Mouse (Mus musculus): ENCODE results near the gene Olfr286. TPM values are rescaled to one million over a fixed set of nuclear protein-coding genes. Genes with fewer than 3 reads are reported as not detected.
A peak's percentile ranks its signal among the peaks of the same experiment; 100 is the strongest.

Olfr286 gene
- polyA plus RNA-seq, 1 experiment from 2014 or later: not detected

DNA sequence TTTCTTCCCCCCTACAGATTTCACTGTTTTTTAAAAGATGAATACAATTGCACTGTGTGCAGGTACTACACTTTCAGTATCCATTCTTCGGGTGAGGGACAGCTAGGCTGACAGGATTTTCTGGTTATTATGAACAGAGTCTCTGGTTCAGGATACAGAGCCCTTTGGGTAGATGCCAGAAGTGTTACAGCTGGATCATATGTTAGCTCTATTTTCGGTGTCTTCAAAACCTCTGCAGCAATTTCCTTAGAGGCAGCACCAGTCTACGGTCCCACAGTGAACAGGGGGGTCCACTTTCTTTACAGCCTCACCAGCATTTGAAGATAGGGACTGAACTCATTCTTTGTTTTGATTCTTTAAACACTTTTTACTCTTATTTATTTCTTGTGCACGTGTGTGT lies 49.8 kb downstream of the Olfr286 start:
- Histone ChIP-seq H3K27ac (no peak overlapping the region), H3K9me3 (no peaks in the 10 kb centered on the region), H3K4me3 (replicated peaks) (no peak overlapping the region), H3K4me2 (replicated peaks) (no peak overlapping the region), H3K9ac (replicated peaks) (no peak overlapping the region), H3K27me3 (peaks cover 6% of the 10 kb centered on the region; the same call in 1 of the 2 replicates), H3K4me1 (replicated peaks) (peaks cover 9% of the 10 kb centered on the region), H3K36me3 (no peaks in the 10 kb centered on the region)
- no peak for ATAC-seq
- WGBS: 76% methylated on average over 4 of the region's 4 CpGs

DNA sequence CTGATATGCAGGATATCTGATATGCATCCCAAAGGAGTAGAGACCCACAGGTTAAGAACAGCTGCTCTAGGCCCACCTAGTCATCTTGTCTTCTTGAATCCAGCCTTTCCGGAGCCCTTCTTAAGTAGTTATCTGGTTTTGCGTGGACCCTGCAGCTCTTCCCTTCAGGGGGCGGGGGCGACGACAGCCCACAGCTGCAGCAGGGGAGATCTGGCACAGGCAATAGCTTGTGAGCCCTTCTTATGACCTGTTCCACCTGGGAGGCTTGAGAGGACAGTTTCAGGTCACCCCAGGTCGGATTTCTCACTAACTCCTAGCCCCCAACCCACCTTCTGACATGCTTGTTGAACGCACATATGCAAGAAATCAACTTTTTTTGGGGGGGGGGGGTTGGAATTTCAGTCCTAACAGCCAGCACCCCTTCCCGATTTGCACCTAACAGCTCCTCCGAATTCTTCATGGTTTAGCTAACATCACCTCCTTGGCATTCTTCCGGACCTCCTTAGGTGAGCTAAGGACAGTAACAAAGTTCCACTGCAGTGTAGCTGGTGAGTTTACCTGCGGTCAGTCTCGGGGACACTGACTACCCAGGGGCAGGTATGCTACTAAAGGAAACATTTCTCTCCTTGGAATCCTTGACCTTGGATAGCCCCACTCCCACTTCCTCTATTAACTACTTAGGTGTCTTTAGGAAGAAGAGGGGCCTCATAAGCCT lies 52.2 kb downstream of the Olfr286 start:
- H3K36me3 ChIP-seq: no peaks in the 10 kb centered on the region
- no peak overlapping the region for H3K27ac ChIP-seq
- H3K9me3 ChIP-seq: no peaks in the 10 kb centered on the region
- no peak overlapping the region for H3K9ac ChIP-seq (replicated peaks)
- H3K4me3 ChIP-seq (replicated peaks): no peak overlapping the region
- 0 out of 2 replicates have a peak, but pooled peaks have one; percentile 3 for ATAC-seq
- WGBS: 77% methylated on average over 12 of the region's 12 CpGs
- H3K27me3 ChIP-seq: peaks cover 16% of the 10 kb centered on the region; the same call in 1 of the 2 replicates
- no peak overlapping the region for H3K4me2 ChIP-seq (replicated peaks)
- H3K4me1 ChIP-seq (replicated peaks): peaks cover 9% of the 10 kb centered on the region

DNA sequence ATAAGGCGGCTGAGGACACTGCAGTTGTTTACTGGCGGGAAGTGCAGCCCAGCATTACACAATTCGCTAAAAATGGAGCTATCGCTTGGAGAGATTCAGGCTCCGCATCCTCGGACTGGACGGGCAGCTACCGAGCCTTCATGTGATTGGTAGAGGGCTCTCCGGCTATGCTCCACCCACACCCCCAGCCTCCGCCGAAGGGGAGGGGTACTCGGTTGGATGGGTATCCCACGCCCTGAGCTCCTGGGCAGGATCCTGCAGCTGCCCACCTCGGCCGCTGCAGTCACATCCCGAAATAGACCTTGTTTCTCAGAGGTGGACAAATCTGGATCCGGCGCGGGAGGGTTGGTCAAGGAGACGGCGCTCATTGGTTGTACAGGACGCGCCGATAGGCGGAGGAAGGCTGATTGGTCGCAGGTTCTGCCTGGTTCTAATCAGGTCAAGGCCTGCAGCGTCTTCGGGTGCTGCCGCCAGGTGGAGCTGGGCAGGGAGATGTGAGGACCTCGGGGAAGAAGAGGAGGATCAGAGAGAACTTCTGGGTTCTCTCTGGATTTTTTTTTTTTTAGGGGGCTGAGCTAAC lies 53.0 kb downstream of the Olfr286 start:
- Histone ChIP-seq H3K27ac (peak overlapping the region; percentile 76), H3K27me3 (peaks cover 22% of the 10 kb centered on the region), H3K4me3 (replicated peaks) (peak overlapping the region; percentile 50), H3K36me3 (no peaks in the 10 kb centered on the region), H3K4me1 (replicated peaks) (peaks cover 9% of the 10 kb centered on the region), H3K9me3 (no peaks in the 10 kb centered on the region), H3K9ac (replicated peaks) (peak overlapping the region; percentile 63), H3K4me2 (replicated peaks) (peak overlapping the region; percentile 73)
- under 1% methylated on average over 30 of the region's 30 CpGs for WGBS
- ATAC-seq: peak; percentile 98

DNA sequence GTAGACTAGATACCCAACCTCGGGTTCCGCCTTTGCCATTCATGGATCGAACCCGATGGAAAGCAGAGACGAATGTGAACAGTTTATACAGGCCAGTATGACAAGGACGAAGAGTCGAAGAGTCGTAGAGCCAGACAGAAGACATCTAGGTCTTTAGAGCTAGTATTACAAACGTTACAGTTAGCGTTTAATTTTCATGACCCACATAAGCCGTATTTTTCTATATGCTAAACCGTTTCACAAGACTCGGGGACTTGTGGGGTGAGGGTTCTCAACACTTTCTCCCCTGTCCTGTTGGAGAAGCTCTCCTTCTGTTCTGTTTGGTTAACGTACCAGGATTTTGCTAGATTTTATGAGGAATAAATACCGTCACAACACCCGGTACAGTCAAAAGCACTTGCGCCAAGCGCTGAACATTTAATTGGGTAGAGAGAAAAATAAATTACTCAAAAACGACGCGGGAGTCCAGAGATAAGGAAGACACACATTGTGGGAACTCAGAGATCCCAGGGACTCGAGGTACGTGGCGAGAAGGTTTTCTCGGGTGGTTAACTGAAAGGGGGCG lies 53.6 kb downstream of the Olfr286 start:
- H3K4me1 ChIP-seq (replicated peaks): peaks cover 9% of the 10 kb centered on the region

DNA sequence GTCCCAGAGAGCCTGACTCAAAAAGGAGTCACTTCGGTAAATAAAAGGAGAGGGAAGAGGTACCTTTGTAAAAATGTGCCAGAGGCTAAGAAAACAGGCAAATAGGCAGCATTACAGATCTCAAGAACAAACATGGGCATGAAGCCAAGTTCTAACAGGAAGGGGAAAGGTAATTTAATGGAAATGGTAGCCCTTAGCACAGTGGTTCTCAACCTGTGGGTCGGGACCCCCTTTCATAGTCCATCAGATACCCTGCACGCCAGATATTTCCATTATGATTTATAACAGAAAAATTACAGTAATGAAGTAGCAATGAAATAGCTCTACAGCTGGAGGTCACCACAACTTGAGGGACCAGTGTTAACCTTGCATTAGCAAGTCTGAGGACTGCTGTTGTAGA lies 56.9 kb downstream of the Olfr286 start:
- Histone ChIP-seq H3K4me3 (replicated peaks) (no peak overlapping the region), H3K27ac (no peak overlapping the region), H3K9ac (replicated peaks) (no peak overlapping the region), H3K4me2 (replicated peaks) (no peak overlapping the region), H3K4me1 (replicated peaks) (peaks cover 19% of the 10 kb centered on the region), H3K27me3 (peaks cover 32% of the 10 kb centered on the region), H3K9me3 (no peaks in the 10 kb centered on the region), H3K36me3 (no peaks in the 10 kb centered on the region)
- no peak for ATAC-seq
- WGBS: 78% methylated on average over 3 of the region's 3 CpGs

More for the DNA sequence above, 53.6 kb downstream of the Olfr286 start:
- WGBS: 4% methylated on average over 26 of the region's 26 CpGs
- H3K4me2 ChIP-seq (replicated peaks): peak overlapping the region; percentile 73
- H3K27me3 ChIP-seq: peaks cover 26% of the 10 kb centered on the region
- peak overlapping the region; percentile 63 for H3K9ac ChIP-seq (replicated peaks)
- ATAC-seq: no peak
- H3K9me3 ChIP-seq: no peaks in the 10 kb centered on the region
- H3K4me3 ChIP-seq (replicated peaks): peak overlapping the region; percentile 50
- H3K27ac ChIP-seq: peak overlapping the region; percentile 76
- H3K36me3 ChIP-seq: no peaks in the 10 kb centered on the region

Other genes starting within 250 kb of the Olfr286 start
- gene Col2a1, start 229.8 kb downstream of the Olfr286 start, polyA plus RNA-seq (2015; fragmentation: Nextera tagmentation; extraction: Ambion mirVana): 39.1 and 57.5 TPM in 2 replicates
- gene Pfkm, start 141.9 kb downstream of the Olfr286 start, polyA plus RNA-seq (2015; fragmentation: Nextera tagmentation; extraction: Ambion mirVana): 70.8 and 73.8 TPM in 2 replicates
- 27.6 and 31.1 TPM in 2 replicates for gene Senp1, start 140.7 kb downstream of the Olfr286 start, polyA plus RNA-seq (2015; fragmentation: Nextera tagmentation; extraction: Ambion mirVana)
- gene Asb8, start 68.8 kb downstream of the Olfr286 start, polyA plus RNA-seq (2015; fragmentation: Nextera tagmentation; extraction: Ambion mirVana): 54.4 and 54.9 TPM in 2 replicates
- 55.4 and 60.4 TPM in 2 replicates for gene Ccdc184, start 67.3 kb downstream of the Olfr286 start, polyA plus RNA-seq (2015; fragmentation: Nextera tagmentation; extraction: Ambion mirVana)
- not detected in 2 replicates for gene Olfr288, start 38.9 kb downstream of the Olfr286 start, polyA plus RNA-seq (2015; fragmentation: Nextera tagmentation; extraction: Ambion mirVana)
- not detected in 2 replicates for gene Gm44579, start 13.5 kb downstream of the Olfr286 start, polyA plus RNA-seq (2015; fragmentation: Nextera tagmentation; extraction: Ambion mirVana)
- 0.14 TPM in 1 of 2 replicates, not detected in the other for gene Olfr287, start 13.4 kb downstream of the Olfr286 start, polyA plus RNA-seq (2015; fragmentation: Nextera tagmentation; extraction: Ambion mirVana)
- not detected in 2 replicates for gene H1fnt, start 22.8 kb upstream of the Olfr286 start, polyA plus RNA-seq (2015; fragmentation: Nextera tagmentation; extraction: Ambion mirVana)
- 5.7 and 5.9 TPM in 2 replicates for gene Zfp641, start 61.7 kb upstream of the Olfr286 start, polyA plus RNA-seq (2015; fragmentation: Nextera tagmentation; extraction: Ambion mirVana)
- gene Olfr285, start 82.9 kb upstream of the Olfr286 start, polyA plus RNA-seq (2015; fragmentation: Nextera tagmentation; extraction: Ambion mirVana): not detected in 2 replicates
- gene Olfr284, start 106.5 kb upstream of the Olfr286 start, polyA plus RNA-seq (2015; fragmentation: Nextera tagmentation; extraction: Ambion mirVana): not detected in 2 replicates
- gene Olfr283, start 146.5 kb upstream of the Olfr286 start, polyA plus RNA-seq (2015; fragmentation: Nextera tagmentation; extraction: Ambion mirVana): not detected in 2 replicates
- gene Olfr282, start 196.8 kb upstream of the Olfr286 start, polyA plus RNA-seq (2015; fragmentation: Nextera tagmentation; extraction: Ambion mirVana): not detected in 2 replicates
- gene Olfr281, start 218.1 kb upstream of the Olfr286 start, polyA plus RNA-seq (2015; fragmentation: Nextera tagmentation; extraction: Ambion mirVana): not detected in 2 replicates
- not detected in 2 replicates for gene OR5BS1P, start 235.4 kb upstream of the Olfr286 start, polyA plus RNA-seq (2015; fragmentation: Nextera tagmentation; extraction: Ambion mirVana)
- not detected in 2 replicates for gene Lalba, start 248.3 kb upstream of the Olfr286 start, polyA plus RNA-seq (2015; fragmentation: Nextera tagmentation; extraction: Ambion mirVana)